Mouse (Mus musculus) E14TG2a.4 (cell line): ENCODE results near the gene Supt3.

Experiments
- H3K27me3 ChIP-seq: 2 replicates; pipeline ENCODE4 v1.6.1; 2014; ENCODE audit warnings: low read length, control low read depth; ENCODE audit not compliant: insufficient read depth
- H3K36me3 ChIP-seq: 2 replicates; pipeline ENCODE4 v1.6.1; 2014; ENCODE audit warnings: low read length, control low read depth; ENCODE audit not compliant: insufficient read depth
- H3K4me1 ChIP-seq: replicated peaks from 2 replicates; pipeline ENCODE4 v1.6.1; 2014; ENCODE audit warnings: low read depth, low read length, control low read depth
- H3K4me3 ChIP-seq: replicated peaks from 2 replicates; pipeline ENCODE4 v1.5.1; 2014; ENCODE audit warnings: mild to moderate bottlenecking, low read length
- H3K9me3 ChIP-seq: 2 replicates; pipeline ENCODE4 v1.6.1; 2014; ENCODE audit warnings: low read length, control low read depth
- CTCF ChIP-seq: conservative IDR thresholded peaks from 2 replicates; pipeline ENCODE4 v1.5.1; 2014; ENCODE audit warnings: low read length
- NANOG ChIP-seq: IDR thresholded peaks from 2 replicates; pipeline ENCODE4 v1.6.1; 2014; ENCODE audit warnings: borderline replicate concordance, low read length, mixed read lengths
- POU5F1 ChIP-seq: IDR thresholded peaks from 2 replicates; pipeline ENCODE4 v1.6.1; 2014; ENCODE audit warnings: low read length, borderline replicate concordance

The Supt3 gene

DNA sequence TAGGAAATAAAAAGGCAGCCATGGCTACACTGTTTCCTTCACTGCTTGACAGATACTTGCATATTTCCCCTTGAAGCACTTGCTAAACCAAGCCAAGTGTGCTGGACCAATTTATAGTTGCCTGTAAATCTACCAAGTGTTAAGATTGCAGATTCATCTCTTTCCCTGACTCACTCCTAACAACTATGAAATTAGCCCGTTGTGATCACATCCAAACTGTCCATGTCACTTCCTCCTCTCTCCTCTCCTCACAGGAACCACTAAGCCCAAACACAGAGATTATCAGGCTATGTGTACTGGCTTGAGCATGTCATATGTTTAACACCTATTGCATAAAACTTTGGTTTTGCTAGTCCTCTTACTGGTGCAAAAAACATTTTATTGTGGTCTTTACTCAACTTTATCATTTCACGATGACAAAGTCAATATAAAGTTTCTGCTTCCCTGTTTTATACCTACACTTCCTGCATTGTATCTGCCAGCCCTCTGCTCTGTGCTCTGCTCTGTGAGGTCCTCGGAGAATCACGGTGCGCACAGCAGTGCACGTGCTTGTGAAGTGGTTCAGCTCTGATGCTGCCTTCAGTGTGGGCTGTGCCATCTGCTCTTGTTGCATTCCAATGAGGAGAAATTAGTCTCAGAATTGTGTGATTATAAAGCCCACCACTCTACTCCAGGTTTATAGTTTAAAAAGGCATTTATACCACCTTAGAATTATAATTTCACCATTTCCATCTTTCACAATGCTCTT lies 186.3 kb downstream of the Supt3 start:
- no peaks in the 10 kb centered on the region; the same call in 1 of the 2 replicates for H3K4me1 ChIP-seq
- H3K9me3 ChIP-seq: no peaks in the 10 kb centered on the region
- no peaks in the 10 kb centered on the region for H3K36me3 ChIP-seq
- TF ChIP-seq NANOG: no peak
- no peak for TF ChIP-seq CTCF
- TF ChIP-seq POU5F1: no peak
- H3K27me3 ChIP-seq: no peaks in the 10 kb centered on the region
- no peak overlapping the region for H3K4me3 ChIP-seq

DNA sequence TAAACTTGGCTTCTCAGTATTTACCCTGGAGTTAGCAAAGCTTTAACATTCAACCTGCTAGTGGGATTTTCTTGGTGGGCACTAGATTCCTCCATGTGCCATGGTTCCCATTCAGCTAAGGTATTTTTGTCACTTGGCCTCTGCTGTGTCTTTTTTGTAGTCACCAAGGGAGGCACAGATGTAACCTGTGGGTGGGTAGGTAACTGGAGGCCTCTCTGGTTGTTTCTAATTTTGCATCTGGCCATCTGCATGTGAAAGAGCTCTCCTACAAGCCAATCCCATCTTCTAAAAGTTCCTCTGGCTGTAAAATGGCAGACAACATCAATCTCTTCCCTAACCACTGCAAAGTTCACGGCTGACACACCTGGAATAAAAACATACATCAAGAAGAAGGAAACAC lies 190.2 kb downstream of the Supt3 start:
- TF ChIP-seq CTCF (no peak), POU5F1 (no peak), NANOG (no peak)
- Histone ChIP-seq H3K4me1 (peaks cover 8% of the 10 kb centered on the region), H3K27me3 (no peaks in the 10 kb centered on the region), H3K9me3 (no peaks in the 10 kb centered on the region), H3K4me3 (no peak overlapping the region), H3K36me3 (no peaks in the 10 kb centered on the region)

GRCm38 (mm10) chr17:44970255-44970654 lies 193.3 kb downstream of the Supt3 start:
- Histone ChIP-seq H3K4me3 (no peak overlapping the region), H3K27me3 (no peaks in the 10 kb centered on the region), H3K36me3 (no peaks in the 10 kb centered on the region)

GRCm38 (mm10) chr17:44973489-44973888 lies 196.5 kb downstream of the Supt3 start:
- no peaks in the 10 kb centered on the region for H3K36me3 ChIP-seq
- H3K27me3 ChIP-seq: no peaks in the 10 kb centered on the region
- TF ChIP-seq POU5F1: no peak
- no peak for TF ChIP-seq CTCF
- TF ChIP-seq NANOG: no peak
- H3K4me3 ChIP-seq: no peak overlapping the region
- H3K9me3 ChIP-seq: no peaks in the 10 kb centered on the region
- H3K4me1 ChIP-seq: peaks cover 8% of the 10 kb centered on the region; the same call in 1 of the 2 replicates

More at GRCm38 (mm10) chr17:44970255-44970654, 193.3 kb downstream of the Supt3 start:
- H3K9me3 ChIP-seq: no peaks in the 10 kb centered on the region
- no peak for TF ChIP-seq NANOG
- no peak for TF ChIP-seq CTCF
- no peak for TF ChIP-seq POU5F1
- peaks cover 8% of the 10 kb centered on the region for H3K4me1 ChIP-seq

GRCm38 (mm10) chr17:44977690-44978089 lies 200.7 kb downstream of the Supt3 start:
- TF ChIP-seq CTCF: no peak
- Histone ChIP-seq H3K4me1 (no peaks in the 10 kb centered on the region; the same call in 1 of the 2 replicates), H3K4me3 (no peak overlapping the region), H3K9me3 (no peaks in the 10 kb centered on the region), H3K27me3 (no peaks in the 10 kb centered on the region), H3K36me3 (no peaks in the 10 kb centered on the region)

DNA sequence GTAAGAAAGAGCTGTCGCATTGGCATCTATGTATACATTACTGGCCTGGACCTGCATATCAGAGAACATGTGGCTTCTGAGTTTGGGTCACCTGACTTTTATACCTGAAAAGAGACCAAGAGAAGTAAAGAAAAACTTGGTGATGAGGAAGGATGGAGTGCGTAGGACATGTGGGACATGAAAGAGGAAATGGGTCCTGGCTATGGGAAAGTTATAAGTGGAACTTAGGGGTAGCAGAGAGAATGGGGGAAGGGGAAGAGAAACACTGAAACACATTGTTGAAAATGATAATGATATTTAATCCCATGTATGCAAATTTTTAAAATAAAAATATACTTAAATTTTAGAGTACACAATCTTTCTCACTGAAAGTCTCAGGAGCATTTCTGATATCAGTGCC lies 211.0 kb downstream of the Supt3 start:
- Histone ChIP-seq H3K4me1 (no peaks in the 10 kb centered on the region), H3K27me3 (no peaks in the 10 kb centered on the region), H3K4me3 (no peak overlapping the region), H3K36me3 (no peaks in the 10 kb centered on the region), H3K9me3 (no peaks in the 10 kb centered on the region)
- TF ChIP-seq CTCF: no peak
- no peak for TF ChIP-seq NANOG
- no peak for TF ChIP-seq POU5F1

DNA sequence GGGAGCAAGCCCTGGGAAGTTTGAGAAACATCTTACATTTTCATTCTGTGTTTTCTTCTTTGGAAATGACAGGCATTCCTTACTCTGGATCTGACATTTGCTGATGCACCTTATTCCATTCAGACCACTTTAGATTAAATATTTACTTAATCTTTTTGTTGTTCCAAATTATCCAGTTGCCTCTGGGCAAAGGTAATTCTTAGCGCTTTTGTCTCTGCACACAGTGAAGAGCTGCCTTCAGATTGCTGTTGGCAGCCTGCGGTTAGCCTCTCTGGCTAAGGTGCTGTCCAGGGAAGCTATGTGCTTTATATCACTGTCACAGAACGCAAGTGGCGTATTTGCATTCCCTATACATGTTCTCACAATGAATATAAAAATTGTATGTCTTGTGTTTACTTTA lies 226.4 kb downstream of the Supt3 start:
- Histone ChIP-seq H3K36me3 (no peaks in the 10 kb centered on the region), H3K9me3 (no peaks in the 10 kb centered on the region), H3K4me3 (no peak overlapping the region), H3K27me3 (no peaks in the 10 kb centered on the region), H3K4me1 (no peaks in the 10 kb centered on the region)
- TF ChIP-seq POU5F1: no peak

- H3K4me3 ChIP-seq: no peak overlapping the region
- no peaks in the 10 kb centered on the region for H3K27me3 ChIP-seq
- no peaks in the 10 kb centered on the region for H3K9me3 ChIP-seq
- H3K4me1 ChIP-seq: no peaks in the 10 kb centered on the region
- H3K36me3 ChIP-seq: no peaks in the 10 kb centered on the region
- TF ChIP-seq NANOG (no peak), CTCF (no peak), POU5F1 (no peak)
These were observed 227.7 kb downstream of the Supt3 start for GRCm38 (mm10) chr17:45004477-45005170.

GRCm38 (mm10) chr17:45007461-45007860 lies 230.5 kb downstream of the Supt3 start:
- Histone ChIP-seq H3K4me3 (no peak overlapping the region), H3K36me3 (no peaks in the 10 kb centered on the region), H3K9me3 (peaks cover 10% of the 10 kb centered on the region), H3K27me3 (no peaks in the 10 kb centered on the region), H3K4me1 (no peaks in the 10 kb centered on the region)
- TF ChIP-seq NANOG (no peak), POU5F1 (no peak), CTCF (no peak)
